Mouse (Mus musculus) kidney, adult 2 months (tissue): ENCODE data around the gene Egfr. TPM values are rescaled to one million over a fixed set of nuclear protein-coding genes. Genes with fewer than 3 reads are reported as not detected.

Experiments used
- DNase-seq: peaks from one replicate; pipeline ENCODE4 v3.0.0; 2021
- H3K27ac ChIP-seq: fragments of 200-500 bp; 2 replicates; pipeline ENCODE4 v1.5.1; 2012; ENCODE audit warnings: low read depth, low read length, control low read depth, inconsistent platforms; ENCODE audit not compliant: insufficient read depth
- H3K27me3 ChIP-seq: fragments of 200-500 bp; replicated peaks from 2 replicates; pipeline ENCODE4 v1.6.1; 2012; ENCODE audit warnings: mild to moderate bottlenecking, moderate library complexity, low read length, inconsistent platforms; ENCODE audit not compliant: control insufficient read depth, insufficient read depth
- H3K36me3 ChIP-seq: fragments of 200-500 bp; 2 replicates; pipeline ENCODE4 v1.6.1; 2012; ENCODE audit warnings: mild to moderate bottlenecking, moderate library complexity, low read length, inconsistent platforms; ENCODE audit not compliant: control insufficient read depth, insufficient read depth
- H3K4me1 ChIP-seq: fragments of 200-500 bp; 2 replicates; pipeline ENCODE4 v1.6.1; 2011; ENCODE audit warnings: low read length; ENCODE audit not compliant: control insufficient read depth, insufficient read depth
- H3K4me3 ChIP-seq: fragments of 200-500 bp; 2 replicates; pipeline ENCODE4 v1.5.1; 2011; ENCODE audit warnings: mild to moderate bottlenecking, low read depth, low read length, control low read depth; ENCODE audit not compliant: insufficient read depth
- CTCF ChIP-seq: fragments of 200-500 bp; conservative IDR thresholded peaks from 2 replicates; pipeline ENCODE4 v1.5.1; 2011; ENCODE audit warnings: low read depth, mild to moderate bottlenecking, control low read depth, low read length, moderate library complexity, mixed read lengths; ENCODE audit not compliant: insufficient read depth, insufficient read length
- POLR2A ChIP-seq: fragments of 200-500 bp; IDR thresholded peaks from one replicate; pipeline ENCODE4 v1.6.1; 2011; ENCODE audit warnings: low read depth, low read length, control low read depth
- WGBS: fragments of 180-500 bp; shearing (Covaris S2); methylation state at CpG from one replicate; pipeline ENCODE4 v1.1.7; 2018; 5-methylcytosine and 5-hydroxymethylcytosine counted together
- polyA plus RNA-seq: library from polyadenylated mRNA; depleted of rRNA; stranded (reverse); fragments of >200 nt; gene quantifications from 2 replicates; pipeline ENCODE4 v1.2.3, GENCODE M21; 2012

Egfr gene
- polyA plus RNA-seq, 1 experiment: 19.9 TPM

DNA sequence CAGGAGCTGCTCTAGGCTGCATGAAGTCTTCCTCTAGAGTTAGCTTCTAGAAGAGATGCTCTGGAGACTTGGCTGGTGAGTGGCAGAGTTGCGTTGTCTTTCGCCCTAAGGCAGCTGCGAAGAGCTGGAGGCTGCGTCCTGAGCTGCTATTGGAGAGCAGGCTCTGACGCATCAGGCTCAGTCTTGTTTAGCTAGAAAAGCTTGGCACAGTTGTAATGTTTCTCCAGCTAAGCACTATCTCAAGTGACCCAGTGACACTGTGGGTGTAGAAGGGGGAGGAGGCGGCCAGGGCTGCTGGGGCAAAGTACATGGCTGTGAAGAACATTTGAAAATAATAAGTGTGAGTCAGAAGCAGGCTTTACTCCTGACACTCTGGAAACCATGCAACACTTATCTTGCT is 48.5 kb downstream of the Egfr start:
- H3K36me3 ChIP-seq: no peaks in the 10 kb centered on the region
- no peaks in the 10 kb centered on the region for H3K27me3 ChIP-seq
- no peak overlapping the region for H3K4me3 ChIP-seq
- H3K4me1 ChIP-seq: peaks cover 51% of the 10 kb centered on the region
- 27% methylated on average over 6 of the region's 6 CpGs for WGBS
- peak overlapping the region; percentile 76 for H3K27ac ChIP-seq
- peak; percentile 95 for DNase-seq
- TF ChIP-seq POLR2A (no peak), CTCF (no peak)

DNA sequence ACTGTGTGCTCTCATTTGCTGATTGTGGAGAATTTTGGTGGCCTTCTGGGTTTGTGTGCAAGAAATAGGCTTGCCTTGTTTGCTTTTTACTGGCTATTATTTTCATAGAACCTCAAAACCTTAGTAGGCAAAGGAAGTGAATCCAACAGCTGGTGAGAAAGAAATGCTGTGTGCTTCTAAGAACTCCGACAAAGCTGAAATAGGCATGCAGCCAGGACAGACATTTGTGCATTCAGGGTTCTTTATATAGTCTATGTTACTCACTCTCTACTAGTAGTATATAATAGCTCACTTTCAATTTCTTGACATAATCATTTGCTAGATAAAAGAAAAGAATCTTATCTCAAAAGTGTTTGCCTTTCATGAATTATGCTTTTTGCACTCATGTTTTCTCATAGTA is 50.7 kb downstream of the Egfr start:
- no peak for DNase-seq
- Histone ChIP-seq H3K4me1 (peaks cover 53% of the 10 kb centered on the region), H3K36me3 (no peaks in the 10 kb centered on the region), H3K27me3 (no peaks in the 10 kb centered on the region), H3K4me3 (no peak overlapping the region), H3K27ac (no peak overlapping the region)
- TF ChIP-seq CTCF (no peak), POLR2A (no peak)
- WGBS: 32% methylated on average over 1 of the region's 1 CpGs

DNA sequence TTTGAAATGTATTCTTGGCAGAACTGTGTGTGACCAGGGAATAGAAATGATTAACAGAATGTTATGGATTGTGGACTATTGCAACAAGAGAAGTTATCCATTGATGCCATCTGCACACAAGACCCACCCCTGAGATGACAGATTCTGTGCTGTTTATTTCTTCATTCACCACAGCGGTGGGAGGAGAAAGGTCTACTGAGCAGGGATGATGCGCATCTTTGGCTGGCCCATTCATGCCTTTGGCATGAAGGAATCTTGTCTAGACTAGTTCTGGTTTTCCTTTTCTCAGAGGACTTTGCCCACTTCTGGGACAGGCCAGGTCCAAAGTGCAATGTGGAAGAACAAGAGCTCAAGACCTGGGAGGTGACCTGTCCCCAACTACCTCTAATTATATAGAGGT is 52.0 kb downstream of the Egfr start:
- TF ChIP-seq POLR2A: no peak
- no peak for TF ChIP-seq CTCF
- Histone ChIP-seq H3K27me3 (no peaks in the 10 kb centered on the region), H3K4me3 (no peak overlapping the region), H3K36me3 (no peaks in the 10 kb centered on the region), H3K27ac (peak overlapping the region; percentile 94), H3K4me1 (peaks cover 53% of the 10 kb centered on the region)
- peak; percentile 95 for DNase-seq
- WGBS: 51% methylated on average over 2 of the region's 2 CpGs

DNA sequence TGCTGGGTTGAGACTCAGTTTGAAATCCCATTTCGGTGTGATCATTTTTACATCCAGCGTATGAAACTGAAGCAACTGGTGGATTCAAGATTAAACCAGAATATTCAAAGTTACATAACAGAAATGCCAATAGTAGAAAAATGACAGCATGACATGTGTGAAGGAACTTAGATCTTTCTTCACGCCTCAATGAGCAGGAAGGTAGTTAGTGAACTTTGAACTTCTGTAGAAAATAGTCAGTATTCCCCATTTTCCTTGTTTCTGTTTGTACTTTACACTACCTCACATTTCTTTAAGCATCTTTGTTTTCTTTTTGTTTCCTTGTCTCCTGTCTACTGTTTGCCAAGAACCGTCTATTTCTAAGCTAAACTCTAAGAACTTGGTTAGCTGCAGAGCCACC is 53.9 kb downstream of the Egfr start:
- H3K4me1 ChIP-seq: peaks cover 55% of the 10 kb centered on the region
- no peaks in the 10 kb centered on the region for H3K27me3 ChIP-seq
- H3K36me3 ChIP-seq: no peaks in the 10 kb centered on the region
- 0 out of 2 replicates have a peak overlapping the region, but pooled peaks have one; percentile 45 for H3K27ac ChIP-seq
- TF ChIP-seq POLR2A (no peak), CTCF (no peak)
- WGBS: 57% methylated on average over 4 of the region's 4 CpGs
- peak; percentile 74 for DNase-seq
- no peak overlapping the region for H3K4me3 ChIP-seq

DNA sequence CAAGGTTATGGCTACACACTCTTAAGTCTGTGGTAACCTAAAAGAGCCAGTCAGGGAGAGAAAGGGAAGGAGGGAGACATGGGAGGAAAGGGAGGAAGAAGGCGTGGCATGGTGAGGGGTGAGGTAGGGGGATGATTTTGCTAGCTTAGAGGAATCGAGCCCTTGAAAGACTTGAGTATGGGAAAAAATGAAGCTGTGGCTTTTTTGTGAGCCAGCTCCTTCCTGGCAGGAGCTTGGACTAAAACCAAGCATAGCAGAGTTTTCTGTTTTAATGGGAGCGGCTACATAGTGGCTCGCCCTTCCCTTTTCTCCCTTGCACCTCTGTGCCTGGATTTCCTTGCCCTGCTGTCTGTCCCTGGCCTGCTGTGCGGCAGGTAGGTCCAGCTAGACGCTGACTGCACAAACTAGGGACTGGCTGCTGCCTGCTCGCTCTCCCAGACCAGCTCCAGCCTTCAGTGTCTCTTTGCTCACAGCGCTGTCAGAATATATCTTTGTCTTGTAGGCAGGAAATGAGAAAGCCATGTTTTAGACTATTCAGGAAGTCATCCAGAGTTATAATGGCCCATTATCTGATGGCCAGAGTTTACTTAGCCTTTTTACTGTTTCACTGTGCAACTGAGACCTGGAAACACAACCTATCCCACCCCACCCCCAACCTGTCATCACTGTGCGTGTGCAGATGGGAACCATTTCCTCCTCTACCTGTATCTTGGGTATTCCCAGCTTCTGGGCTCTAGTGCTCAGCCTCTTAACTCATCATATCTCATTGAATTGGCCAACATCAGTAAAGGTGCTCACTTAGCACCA is 57.4 kb downstream of the Egfr start:
- no peak for DNase-seq
- WGBS: 55% methylated on average over 9 of the region's 9 CpGs
- Histone ChIP-seq H3K36me3 (no peaks in the 10 kb centered on the region), H3K4me3 (no peak overlapping the region), H3K27ac (peak overlapping the region; percentile 7; the same call in 1 of the 2 replicates), H3K27me3 (no peaks in the 10 kb centered on the region), H3K4me1 (peaks cover 25% of the 10 kb centered on the region)
- TF ChIP-seq POLR2A: no peak
- no peak for TF ChIP-seq CTCF

DNA sequence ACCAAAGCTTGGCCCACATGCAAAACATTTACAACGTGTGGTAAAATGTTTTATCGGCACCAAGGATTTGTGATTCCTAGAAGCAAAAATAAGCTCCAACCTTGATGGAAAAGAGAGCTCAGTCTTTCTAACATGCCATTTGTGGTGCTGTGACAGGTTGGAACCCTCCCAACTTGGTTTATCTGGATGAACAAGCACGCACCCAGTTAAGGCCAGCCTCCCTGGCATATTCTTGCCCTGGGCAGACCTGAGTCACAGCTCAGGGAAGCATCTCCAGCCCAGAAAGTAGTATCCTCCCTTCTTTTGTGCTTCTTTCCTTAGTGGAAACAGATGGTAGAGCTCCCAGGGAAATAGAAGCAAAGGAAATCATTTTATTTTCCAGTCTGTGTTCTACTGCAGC is 58.1 kb downstream of the Egfr start:
- H3K27me3 ChIP-seq: no peaks in the 10 kb centered on the region
- peak; percentile 69 for DNase-seq
- peaks cover 23% of the 10 kb centered on the region for H3K4me1 ChIP-seq
- TF ChIP-seq POLR2A (no peak), CTCF (no peak)
- no peak overlapping the region for H3K4me3 ChIP-seq
- WGBS: 53% methylated on average over 3 of the region's 3 CpGs
- peak overlapping the region; percentile 20; the same call in 1 of the 2 replicates for H3K27ac ChIP-seq
- H3K36me3 ChIP-seq: no peaks in the 10 kb centered on the region

DNA sequence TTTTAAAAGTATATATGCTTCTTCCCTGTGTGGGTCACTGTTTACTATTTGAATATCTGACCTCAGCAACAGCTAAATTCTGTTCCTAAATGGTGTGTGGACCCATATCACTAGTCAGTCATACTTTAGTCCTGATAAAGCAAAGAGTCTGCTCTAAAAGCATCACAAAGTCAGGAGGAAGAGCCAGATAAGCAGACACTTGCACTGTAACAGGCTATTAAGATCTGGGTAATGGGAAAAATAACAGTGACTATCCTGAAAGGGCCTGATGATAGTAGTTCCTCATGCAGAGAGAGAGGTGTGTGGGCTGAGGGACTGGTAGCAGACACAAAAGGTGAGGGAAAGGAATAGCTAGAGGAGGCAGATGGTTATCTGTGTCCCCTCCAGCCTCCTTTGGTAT is 61.3 kb downstream of the Egfr start:
- DNase-seq: no peak
- Histone ChIP-seq H3K4me1 (peaks cover 14% of the 10 kb centered on the region), H3K27ac (no peak overlapping the region), H3K36me3 (no peaks in the 10 kb centered on the region), H3K4me3 (no peak overlapping the region), H3K27me3 (no peaks in the 10 kb centered on the region)
- TF ChIP-seq POLR2A (no peak), CTCF (no peak)

DNA sequence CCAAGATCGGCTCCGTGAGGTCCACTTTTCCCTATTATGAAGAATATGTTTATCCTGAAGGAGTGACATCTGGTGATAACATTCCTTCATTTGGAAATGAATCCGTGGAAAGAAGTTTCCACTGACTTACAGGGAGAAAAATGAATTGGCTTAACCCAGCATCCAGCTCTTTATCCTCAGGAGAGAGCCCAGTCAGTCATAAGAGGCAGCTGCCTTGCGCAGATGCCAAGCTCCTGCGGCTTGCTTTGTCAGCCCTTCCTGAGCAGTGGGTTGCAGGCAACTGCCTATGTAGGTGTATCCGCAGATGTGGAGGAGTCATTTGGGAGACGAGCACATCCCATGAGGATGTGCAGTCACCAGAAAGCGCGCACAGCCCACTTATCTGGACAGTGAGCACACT is 64.4 kb downstream of the Egfr start:
- Histone ChIP-seq H3K4me3 (no peak overlapping the region), H3K27me3 (no peaks in the 10 kb centered on the region), H3K36me3 (no peaks in the 10 kb centered on the region), H3K27ac (no peak overlapping the region), H3K4me1 (no peaks in the 10 kb centered on the region)
- 88% methylated on average over 9 of the region's 9 CpGs for WGBS
- no peak for DNase-seq
- TF ChIP-seq POLR2A (no peak), CTCF (no peak)
